In genomic region chr8:22266809-22267208, GRCm38 (mm10) we compare ENCODE assay signal across 27 mouse cellular contexts. TPM values are rescaled to one million over a fixed set of nuclear protein-coding genes. Genes with fewer than 3 reads are reported as not detected.
DNase-seq lines count a peak whose midpoint lies in the region; ATAC-seq and TF ChIP-seq lines count a peak whose summit lies in the region.
"Had no signal": no experiment of that assay in that cellular context is flagged by ENCODE, and none has a peak within 500 bp of the region (broad histone marks: within the 10 kb centered on the region; RNA-seq: fewer than 3 reads in every experiment).

No protein-coding gene starts in this region.

- no peaks in the 10 kb centered on the region for H3K36me3 ChIP-seq in midbrain, embryonic 14.5 days (ENCODE audit: control insufficient read depth, insufficient read depth, low read length)
- H3K36me3 ChIP-seq: embryonic facial prominence, embryonic 12.5 days; forebrain, embryonic 12.5 days; heart, embryonic 15.5 days; hindbrain, embryonic 13.5 days had no signal

- DNase-seq in adrenal gland, adult 2 months = peak; percentile 17
- no peak for DNase-seq in adrenal gland, postnatal 25 days
- peak; percentile 20 for DNase-seq in lung, postnatal 36 days
- no peak for DNase-seq in lung, adult 2 months
- DNase-seq in thymus, postnatal 4 days = no peak
- DNase-seq in midbrain, embryonic 14.5 days = no peak
- DNase-seq: adrenal gland, postnatal 10 days; cerebellum, adult 11-12 months; cerebellum, adult 9-10 months; cerebellum, postnatal 25 days; gastrocnemius, postnatal 10 days; heart, adult 18-20 months; heart, postnatal 14 days had no signal

- TF ChIP-seq CTCF in lung, adult 2 months (IDR thresholded peaks at IDR 0.05; ENCODE audit: insufficient read depth, low read length) = no peak

- no peaks in the 10 kb centered on the region; the same call in 1 of the 2 replicates for H3K4me1 ChIP-seq in lung, adult 2 months (ENCODE audit: control insufficient read depth, insufficient read depth, low read length)
- no peaks in the 10 kb centered on the region for H3K4me1 ChIP-seq in midbrain, embryonic 14.5 days (ENCODE audit: control insufficient read depth, insufficient read depth, low read length)
- H3K4me1 ChIP-seq: embryonic facial prominence, embryonic 12.5 days; heart, embryonic 15.5 days had no signal

- H3K27ac ChIP-seq in midbrain, embryonic 14.5 days (replicated peaks; ENCODE audit: low read depth, low read length) = no peak overlapping the region
- H3K27ac ChIP-seq: embryonic facial prominence, embryonic 12.5 days; forebrain, embryonic 12.5 days; heart, embryonic 15.5 days; hindbrain, embryonic 13.5 days; hindbrain, postnatal 0 days had no signal

- WGBS in lung, adult 2 months = 83% methylated on average over 3 of the region's 3 CpGs
- 95% methylated on average over 3 of the region's 3 CpGs for WGBS in midbrain, embryonic 14.5 days

- no peak overlapping the region for H3K9ac ChIP-seq in midbrain, embryonic 14.5 days (replicated peaks; ENCODE audit: low read length)
- H3K9ac ChIP-seq: embryonic facial prominence, embryonic 12.5 days; forebrain, embryonic 12.5 days; heart, embryonic 15.5 days; hindbrain, embryonic 13.5 days had no signal

- no peaks in the 10 kb centered on the region for H3K27me3 ChIP-seq in midbrain, embryonic 14.5 days (ENCODE audit: control insufficient read depth, insufficient read depth, low read length)
- H3K27me3 ChIP-seq: CH12.LX; embryonic facial prominence, embryonic 12.5 days; forebrain, embryonic 12.5 days; heart, embryonic 15.5 days; hindbrain, embryonic 13.5 days had no signal

- TF ChIP-seq POLR2A in lung, adult 2 months (IDR thresholded peaks at IDR 0.05; ENCODE audit: borderline replicate concordance, extremely low read depth, low read depth, low read length) = no peak

- H3K9me3 ChIP-seq in midbrain, embryonic 14.5 days (ENCODE audit: control insufficient read depth, low read length) = no peaks in the 10 kb centered on the region
- H3K9me3 ChIP-seq: embryonic facial prominence, embryonic 12.5 days; forebrain, embryonic 12.5 days; heart, embryonic 15.5 days; hindbrain, embryonic 13.5 days had no signal

- no peak overlapping the region for H3K4me3 ChIP-seq in lung, adult 2 months (replicated peaks; ENCODE audit: extremely low read depth, low read depth, low read length)
- H3K4me3 ChIP-seq in midbrain, embryonic 14.5 days (replicated peaks; ENCODE audit: low read depth, low read length) = no peak overlapping the region
- H3K4me3 ChIP-seq: embryonic facial prominence, embryonic 12.5 days; forebrain, embryonic 12.5 days; heart, embryonic 15.5 days; hindbrain, embryonic 13.5 days had no signal

- H3K4me2 ChIP-seq in midbrain, embryonic 14.5 days (ENCODE audit: low read length) = no peak overlapping the region
- H3K4me2 ChIP-seq: embryonic facial prominence, embryonic 12.5 days; forebrain, embryonic 12.5 days; heart, embryonic 11.5 days; heart, embryonic 15.5 days; hindbrain, embryonic 13.5 days had no signal

- ATAC-seq in megakaryocyte progenitor cell, adult 5-6 weeks (replicated peaks; ENCODE audit: poor library complexity) = peak; percentile 74
- ATAC-seq in midbrain, embryonic 14.5 days (ENCODE audit: low FRiP score, low TSS enrichment) = no peak
- ATAC-seq: forebrain, embryonic 16.5 days; hindbrain, postnatal 0 days had no signal

RNA-seq across cellular contexts. Expression of gene Tpte, which starts 16.4 kb away (rescaled TPM):
- not detected for total RNA-seq in adrenal gland, adult 2 months (2021)
- 0.04 TPM in 1 of 2 replicates, not detected in the other for polyA plus RNA-seq in adrenal gland, adult 2 months (2012; rRNA removed)
- not detected in 2 replicates for total RNA-seq in adrenal gland, postnatal 25 days (2021)
- polyA plus RNA-seq in lung, adult 2 months (2012; rRNA removed) = not detected in 2 replicates
- not detected in 2 replicates for total RNA-seq in megakaryocyte progenitor cell, adult 5-6 weeks (2015)
- total RNA-seq in megakaryocyte progenitor cell, adult 5-6 weeks (2017) = not detected in 2 replicates
- polyA plus RNA-seq in midbrain, embryonic 14.5 days (2014; fragmentation: Nextera tagmentation; extraction: Ambion mirVana) = not detected in 2 replicates
- total RNA-seq: adrenal gland, postnatal 10 days; CH12.LX; heart, adult 18-20 months; heart, postnatal 14 days; hematopoietic stem cell, adult 5-6 weeks; hindbrain, postnatal 0 days had no signal
- polyA plus RNA-seq: C2C12; cortical plate, adult 2 months; embryonic facial prominence, embryonic 12.5 days; forebrain, embryonic 16.5 days; frontal cortex, adult 2 months; heart, embryonic 11.5 days; heart, embryonic 15.5 days; hindbrain, embryonic 13.5 days; hindbrain, postnatal 0 days; intestine, embryonic 14.5 days had no signal

RNA-seq across cellular contexts. Expression of gene Thsd1, which starts 39.7 kb away (rescaled TPM):
- total RNA-seq in adrenal gland, adult 2 months (2021) = 1 to 10 TPM; 2.2 to 3.6 TPM
- polyA plus RNA-seq in adrenal gland, adult 2 months (2012; rRNA removed) = 2.2 and 2.5 TPM in 2 replicates
- 3.7 and 4.3 TPM in 2 replicates for total RNA-seq in adrenal gland, postnatal 25 days (2021)
- polyA plus RNA-seq in lung, adult 2 months (2012; rRNA removed) = 23.1 and 25.5 TPM in 2 replicates
- total RNA-seq in megakaryocyte progenitor cell, adult 5-6 weeks (2015) = 1.8 and 2.2 TPM in 2 replicates
- total RNA-seq in megakaryocyte progenitor cell, adult 5-6 weeks (2017) = 0.92 and 1.9 TPM in 2 replicates
- 3.8 and 7.9 TPM in 2 replicates for polyA plus RNA-seq in midbrain, embryonic 14.5 days (2014; fragmentation: Nextera tagmentation; extraction: Ambion mirVana)

Comparison
In these comparisons a context has a peak if more than half of its experiments do, and no peak if none do; other contexts are left out.
1. DNase-seq: peak in adrenal gland, adult 2 months (single experiment) and lung, postnatal 36 days (single experiment); none in adrenal gland, postnatal 25 days (single experiment), lung, adult 2 months (single experiment), thymus, postnatal 4 days (single experiment) and midbrain, embryonic 14.5 days (single experiment).